Mouse (Mus musculus): ENCODE data around the gene 4930556J24Rik.
"Not testable (repeated sequence)": the region's sequence is repeated elsewhere in the genome, so short reads cannot be mapped to it uniquely, and the experiment has no call there.

Gene 4930556J24Rik

GRCm38 (mm10) chr11:3922115-3922514 is 54.5 kb downstream of the 4930556J24Rik start:
- no peak for DNase-seq (ENCODE audit: low spot score in 2 of 2)

DNA sequence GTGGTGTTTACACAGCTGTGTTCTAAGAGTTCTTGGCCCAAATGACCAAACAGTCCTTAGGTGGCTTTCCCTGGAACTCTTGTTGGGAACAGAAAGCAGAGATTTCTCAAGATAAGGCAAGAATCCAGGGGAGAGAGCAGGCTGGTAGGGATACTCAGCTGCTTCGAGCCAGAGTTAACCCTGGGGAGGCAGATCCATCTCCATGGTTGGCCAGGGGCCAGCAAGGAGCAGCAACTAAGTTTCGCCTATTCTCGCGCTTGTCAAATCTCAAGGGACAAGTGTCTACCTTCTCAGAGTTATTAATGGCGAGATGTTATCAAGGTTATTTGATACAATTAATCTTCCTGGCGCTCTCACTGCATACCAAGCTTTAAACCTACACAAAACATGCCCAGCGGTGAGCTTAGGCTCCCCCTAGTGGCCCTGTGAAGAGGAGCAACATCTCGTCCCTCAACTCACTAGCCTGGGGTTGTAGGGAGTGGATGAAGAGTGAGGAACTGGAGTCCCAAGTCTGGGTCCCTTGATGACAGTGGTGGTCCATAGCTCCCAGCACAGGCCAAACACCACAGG is 55.2 kb downstream of the 4930556J24Rik start:
- DNase-seq (ENCODE audit: low spot score in 2 of 2), result peak in 1 of 2 experiments; percentile 34

GRCm38 (mm10) chr11:3920476-3920875 is 56.1 kb downstream of the 4930556J24Rik start:
- no peak for DNase-seq (ENCODE audit: low spot score in 2 of 2)

- no peak for DNase-seq (ENCODE audit: low spot score in 2 of 2)
Observed at GRCm38 (mm10) chr11:3918738-3919137, 57.8 kb downstream of the 4930556J24Rik start.

GRCm38 (mm10) chr11:3914109-3914840 is 62.3 kb downstream of the 4930556J24Rik start, which contains the start of gene Slc35e4:
Gene Slc35e4, minus strand, starts transcription at chr11:3914664.
- peak; percentile 57 to 61 for DNase-seq (ENCODE audit: low spot score in 2 of 2)

- DNase-seq (ENCODE audit: low spot score in 2 of 2), result peak; percentile 81 to 82
Observed at GRCm38 (mm10) chr11:3913316-3914108, 63.1 kb downstream of the 4930556J24Rik start.

DNA sequence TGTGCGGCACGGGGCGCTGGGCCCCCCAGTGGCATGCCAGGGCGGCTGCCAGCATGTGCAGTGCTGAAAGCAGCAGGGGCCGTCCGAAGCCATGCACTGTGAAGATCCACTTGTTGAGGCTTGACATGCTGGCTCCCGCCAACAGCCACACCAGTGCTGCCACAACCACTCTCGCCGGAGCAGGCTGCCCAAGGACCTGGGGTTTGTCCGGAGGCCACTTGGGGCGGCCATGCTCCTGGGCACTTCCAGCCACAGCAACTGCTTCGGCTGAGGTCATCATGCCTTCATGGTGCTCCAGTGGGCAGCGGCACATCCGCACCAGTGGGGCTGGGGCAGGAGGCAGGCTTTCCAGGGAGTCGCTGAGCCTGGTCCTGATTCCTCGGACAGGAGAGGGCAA is 63.7 kb downstream of the 4930556J24Rik start:
- DNase-seq (ENCODE audit: low spot score in 2 of 2), result no peak

GRCm38 (mm10) chr11:3912100-3912874 is 64.3 kb downstream of the 4930556J24Rik start:
- DNase-seq (ENCODE audit: low spot score in 2 of 2), result no peak

GRCm38 (mm10) chr11:3911440-3911839 is 65.1 kb downstream of the 4930556J24Rik start:
- not testable (repeated sequence) for DNase-seq (ENCODE audit: low spot score in 2 of 2)

DNA sequence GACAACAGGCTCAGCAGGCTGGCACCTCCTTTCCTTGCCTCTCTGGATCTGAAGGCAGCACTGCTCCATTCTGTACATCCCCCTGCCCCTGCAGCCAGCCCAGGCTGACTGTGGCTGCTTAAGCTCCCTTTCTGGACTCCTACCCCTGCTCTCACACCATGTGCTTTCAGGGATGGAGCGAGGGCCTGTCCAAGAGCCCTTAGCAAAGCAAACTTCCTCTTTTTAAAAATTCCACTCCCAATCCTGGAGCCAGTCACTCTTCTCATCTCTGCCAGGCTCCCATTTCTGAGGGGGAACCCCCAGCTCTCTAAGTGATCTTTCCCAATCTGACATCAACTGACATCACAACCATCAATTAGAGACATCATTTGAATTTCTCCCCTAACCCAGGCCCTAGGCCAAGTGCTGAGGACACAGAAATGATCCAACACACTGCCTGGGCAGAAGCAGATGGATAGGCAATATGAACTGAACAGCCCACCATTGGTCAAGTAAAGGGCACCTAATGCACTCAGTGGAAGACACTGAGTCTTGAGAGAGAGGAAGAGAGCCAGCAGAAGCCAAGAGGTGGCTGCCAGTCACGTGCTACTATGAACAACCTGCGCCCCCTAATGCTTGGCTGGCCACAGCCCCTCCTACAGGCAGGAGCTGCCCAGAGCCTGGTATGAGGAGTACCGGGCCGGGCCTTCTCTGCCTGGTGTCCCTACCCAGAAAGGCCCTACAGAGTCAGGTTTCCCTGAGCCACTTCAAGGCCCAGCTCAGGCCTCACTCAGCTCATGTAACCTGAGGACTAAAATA is 65.9 kb downstream of the 4930556J24Rik start:
- DNase-seq (ENCODE audit: low spot score in 2 of 2), result no peak

- DNase-seq (ENCODE audit: low spot score in 2 of 2), result no peak
Observed at GRCm38 (mm10) chr11:3909236-3909635, 67.3 kb downstream of the 4930556J24Rik start.

DNA sequence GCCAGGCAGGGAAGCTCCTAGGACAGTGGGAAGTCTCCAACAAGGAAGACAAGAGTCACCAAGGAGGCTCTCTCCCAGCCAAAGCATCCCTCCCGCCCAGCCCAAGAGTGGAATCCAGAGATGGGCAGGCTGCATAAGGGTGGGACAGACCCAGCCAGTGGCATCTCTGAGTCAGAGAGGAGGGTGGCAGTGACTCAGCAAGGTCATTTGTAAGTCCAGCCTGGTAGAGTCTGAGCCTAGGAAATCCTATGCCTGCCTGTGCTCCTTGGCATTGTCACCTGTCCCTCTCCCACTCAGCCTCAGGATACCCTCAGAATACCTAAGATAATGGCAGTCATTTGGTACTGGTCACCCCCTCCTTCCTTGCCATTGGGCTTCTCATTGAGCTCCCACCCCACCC is 71.1 kb downstream of the 4930556J24Rik start:
- no peak for DNase-seq (ENCODE audit: low spot score in 2 of 2)

- no peak for DNase-seq (ENCODE audit: low spot score in 2 of 2)
Observed at GRCm38 (mm10) chr11:3904673-3905072, 71.9 kb downstream of the 4930556J24Rik start.

GRCm38 (mm10) chr11:3903046-3903445 is 73.5 kb downstream of the 4930556J24Rik start:
- no peak for DNase-seq (ENCODE audit: low spot score in 2 of 2)

DNA sequence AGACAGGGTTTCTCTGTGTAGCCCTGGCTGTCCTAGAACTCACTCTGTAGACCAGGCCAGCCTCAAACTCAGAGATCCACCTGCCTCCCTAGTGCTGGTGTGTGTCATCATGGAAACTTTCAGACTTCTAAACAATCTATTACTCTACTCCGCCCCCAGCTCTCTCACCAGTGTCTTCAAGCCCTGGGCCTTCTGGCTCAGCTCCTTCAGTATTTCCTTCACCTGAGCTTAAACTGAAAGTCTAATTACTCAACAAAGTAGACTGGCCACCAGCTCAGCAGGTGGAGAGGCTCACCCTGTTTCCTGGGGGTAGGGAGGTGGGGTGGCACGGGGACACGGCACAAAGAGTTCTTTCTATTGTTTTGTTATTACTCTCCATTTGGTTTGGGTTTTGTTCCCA is 74.1 kb downstream of the 4930556J24Rik start:
- DNase-seq (ENCODE audit: low spot score in 2 of 2), result no peak

DNA sequence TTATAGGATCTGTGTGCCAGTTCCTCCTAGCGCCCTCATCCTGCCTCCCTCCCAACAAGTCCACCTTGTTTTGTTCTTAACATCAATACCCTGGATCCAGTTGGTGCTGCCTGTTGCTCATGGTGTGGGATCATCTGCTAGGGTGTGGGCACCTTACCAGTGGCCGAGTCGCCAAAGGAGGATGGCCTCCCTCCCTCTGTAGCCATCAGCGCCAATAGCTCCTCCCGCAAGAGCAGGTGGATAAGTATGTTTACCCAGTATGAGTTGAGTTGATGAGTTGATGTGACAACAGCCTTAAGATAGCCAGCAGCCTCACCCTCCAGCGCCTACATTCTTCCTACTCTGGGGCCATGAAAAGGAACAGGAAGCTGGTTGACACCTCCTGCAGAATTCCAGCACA is 76.3 kb downstream of the 4930556J24Rik start:
- no peak for DNase-seq (ENCODE audit: low spot score in 2 of 2)

DNA sequence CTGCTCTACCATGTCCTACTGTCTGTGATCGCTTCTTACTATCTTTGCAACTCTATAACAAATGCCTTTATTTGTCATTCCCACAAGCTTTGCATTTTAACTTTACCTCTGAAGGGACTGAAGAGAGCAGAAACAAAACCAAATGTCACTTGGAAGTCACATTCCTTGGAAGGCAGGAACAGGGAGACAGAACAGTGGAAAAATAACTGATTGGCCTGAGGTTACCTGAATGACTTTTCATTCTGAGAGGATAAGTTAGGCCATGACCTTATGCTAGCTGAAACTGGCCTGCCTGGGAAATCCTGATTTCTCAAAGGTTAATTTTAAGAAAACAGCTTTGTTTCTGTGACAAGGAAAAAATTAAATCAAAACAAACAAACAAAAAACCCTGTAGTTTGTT is 80.6 kb downstream of the 4930556J24Rik start:
- no peak for DNase-seq (ENCODE audit: low spot score in 2 of 2)

DNA sequence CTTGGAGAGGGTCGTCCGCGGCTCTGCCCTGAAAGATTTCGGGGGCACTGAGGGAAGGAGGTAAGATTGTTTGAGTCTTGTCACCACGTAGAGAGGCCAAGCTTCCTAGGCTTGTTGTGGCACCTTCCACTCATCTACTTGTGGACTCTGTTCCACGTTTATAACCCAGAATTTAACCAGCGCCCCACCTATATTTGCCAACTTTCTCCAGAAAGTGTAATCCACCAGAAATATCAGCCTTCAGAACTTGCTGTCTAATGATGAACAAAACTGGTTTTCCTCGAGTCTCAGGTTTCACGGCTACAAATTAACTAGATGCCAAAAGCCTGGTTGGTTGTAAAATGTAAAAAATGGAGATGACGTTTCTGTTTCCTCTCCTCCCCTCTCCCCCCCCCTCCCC is 81.1 kb downstream of the 4930556J24Rik start:
- no peak for DNase-seq (ENCODE audit: low spot score in 2 of 2)

DNA sequence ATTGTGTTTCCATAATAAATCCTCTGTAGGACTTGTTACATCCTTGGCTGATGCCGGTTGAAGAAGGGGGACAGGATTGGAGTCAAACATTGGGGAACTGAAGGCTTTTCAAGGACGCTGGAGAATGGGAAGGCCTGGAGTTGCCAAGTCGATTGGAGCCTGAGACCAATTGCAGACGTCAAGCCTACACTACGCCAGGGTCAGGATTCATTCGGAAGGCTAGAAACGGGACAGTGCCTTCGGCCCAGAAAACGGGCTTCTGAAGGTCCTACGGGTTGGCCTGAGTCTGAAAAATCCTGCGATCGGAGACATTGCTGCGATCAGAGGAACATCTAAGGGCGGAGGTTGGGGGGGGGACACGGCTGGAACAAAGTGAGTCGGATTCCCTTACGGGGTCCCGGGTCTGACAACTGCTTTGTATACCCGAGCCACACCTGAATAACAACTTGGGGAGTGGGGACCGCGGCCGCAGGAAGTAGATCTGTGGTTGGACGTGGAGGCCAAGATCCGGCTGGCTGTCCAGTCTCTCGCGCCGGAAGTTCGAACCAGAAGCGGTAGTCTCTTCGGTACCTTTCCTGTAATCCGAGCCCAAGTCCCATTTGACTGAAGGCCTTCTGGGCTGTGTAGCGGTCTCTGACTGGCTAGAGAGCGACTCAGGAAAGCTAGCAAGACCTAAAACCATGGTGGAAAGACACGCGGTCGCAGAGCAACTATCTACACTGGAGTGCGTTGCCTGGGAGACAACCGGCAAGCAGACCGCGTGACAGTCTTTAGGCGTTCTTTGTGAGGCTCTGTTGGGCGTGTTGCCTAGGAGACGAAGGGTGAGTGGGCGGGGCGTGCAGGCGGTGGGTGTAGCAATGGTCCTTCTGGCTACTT is 81.9 kb downstream of the 4930556J24Rik start, which contains the start of the genes 4921536K21Rik and Dusp18:
Gene 4921536K21Rik, minus strand, starts transcription at position 693 of the 876 bp plus-strand sequence.
Gene Dusp18, plus strand, starts transcription at position 835 of the 876 bp plus-strand sequence.
- DNase-seq (ENCODE audit: low spot score in 2 of 2), result peak; percentile 84 to 85

- no peak for DNase-seq (ENCODE audit: low spot score in 2 of 2)
Observed at GRCm38 (mm10) chr11:3893970-3894369, 82.6 kb downstream of the 4930556J24Rik start.

Data from spleen, postnatal 36 days (tissue).